Mouse (Mus musculus) bone marrow, adult 2 months (tissue): ENCODE measurements around the gene Hoxa5. TPM values are rescaled to one million over a fixed set of nuclear protein-coding genes. Genes with fewer than 3 reads are reported as not detected.

Experiments
- H3K27ac ChIP-seq: fragments of 200-500 bp; 2 replicates; pipeline ENCODE4 v1.5.1; 2012; ENCODE audit warnings: low read depth, mild to moderate bottlenecking, control low read depth, inconsistent platforms, low read length; ENCODE audit not compliant: control insufficient read depth, poor library complexity, insufficient read depth
- H3K4me1 ChIP-seq: fragments of 200-500 bp; 2 replicates; pipeline ENCODE4 v1.6.1; 2011; ENCODE audit warnings: low read length; ENCODE audit not compliant: control insufficient read depth, insufficient read depth
- H3K4me3 ChIP-seq: fragments of 200-500 bp; replicated peaks from 2 replicates; pipeline ENCODE3; 2011; ENCODE audit warnings: mild to moderate bottlenecking, low read depth, low read length, control low read depth; ENCODE audit not compliant: control insufficient read depth
- CTCF ChIP-seq: fragments of 200-500 bp; IDR thresholded peaks from 2 replicates; pipeline ENCODE4 v1.5.1; 2011; ENCODE audit warnings: low read length, control low read depth; ENCODE audit not compliant: control insufficient read depth, insufficient read depth
- POLR2A ChIP-seq: fragments of 200-500 bp; IDR thresholded peaks from 2 replicates; pipeline ENCODE4 v1.6.1; 2011; ENCODE audit warnings: low read depth, mild to moderate bottlenecking, control low read depth, low read length, borderline replicate concordance; ENCODE audit not compliant: control insufficient read depth
- WGBS: fragments of 180-500 bp; shearing (Covaris S2); methylation state at CpG from one replicate; pipeline ENCODE4 v1.1.7; 2018; 5-methylcytosine and 5-hydroxymethylcytosine counted together
- polyA plus RNA-seq: library from polyadenylated mRNA; stranded (reverse); fragments of >200 nt; gene quantifications from 2 replicates; pipeline ENCODE4 v1.2.4, GENCODE M21; 2011; ENCODE audit warnings: low replicate concordance; ENCODE audit not compliant: missing spikeins, insufficient read depth, insufficient read length

The Hoxa5 gene
- polyA plus RNA-seq, 1 experiment, result 2.4 TPM

DNA sequence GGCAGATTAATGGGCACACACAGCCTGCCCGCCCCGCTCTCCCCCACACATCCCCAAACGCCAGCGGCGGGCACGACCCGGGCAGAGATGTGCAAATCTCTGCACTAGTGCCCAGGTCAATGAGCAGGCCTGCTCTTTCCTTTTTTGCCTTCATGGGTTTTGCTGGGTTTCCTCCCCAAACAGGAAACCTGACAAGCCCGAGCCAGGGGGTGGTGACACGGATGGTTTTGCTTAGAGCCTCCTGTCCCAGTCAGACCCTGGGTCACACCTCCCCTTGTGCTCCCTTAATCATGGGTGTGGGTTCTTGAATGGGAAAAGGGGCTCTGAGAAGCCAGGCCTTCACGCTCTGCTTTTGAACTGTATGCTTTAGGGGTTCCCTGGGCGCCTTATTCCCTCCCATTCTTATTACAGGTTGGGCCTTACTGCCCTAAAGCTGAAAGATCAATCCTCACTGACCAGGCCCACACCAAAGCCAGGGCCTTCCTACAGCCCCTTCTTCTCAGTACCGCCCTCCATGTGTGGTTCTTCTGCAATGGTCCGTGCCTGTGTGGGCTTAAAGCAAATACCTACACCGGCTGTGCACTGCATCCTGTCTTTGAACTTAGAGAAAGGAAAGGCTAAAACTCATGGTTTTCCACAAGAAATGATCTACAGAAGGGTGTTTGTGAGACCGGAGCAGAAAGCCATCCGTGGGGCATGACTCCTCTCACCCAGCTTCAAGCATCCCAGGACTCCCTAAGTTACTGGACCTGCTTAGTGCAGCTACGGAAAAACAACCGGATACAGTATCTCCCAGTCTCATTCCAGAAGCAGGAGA, 4.7 kb upstream of the Hoxa5 start:
- TF ChIP-seq POLR2A (no peak), CTCF (no peak)
- no peaks in the 10 kb centered on the region; the same call in 1 of the 2 replicates for H3K4me1 ChIP-seq
- no peak overlapping the region for H3K4me3 ChIP-seq
- WGBS, result 20% methylated on average over 18 of the region's 18 CpGs
- no peak overlapping the region for H3K27ac ChIP-seq

DNA sequence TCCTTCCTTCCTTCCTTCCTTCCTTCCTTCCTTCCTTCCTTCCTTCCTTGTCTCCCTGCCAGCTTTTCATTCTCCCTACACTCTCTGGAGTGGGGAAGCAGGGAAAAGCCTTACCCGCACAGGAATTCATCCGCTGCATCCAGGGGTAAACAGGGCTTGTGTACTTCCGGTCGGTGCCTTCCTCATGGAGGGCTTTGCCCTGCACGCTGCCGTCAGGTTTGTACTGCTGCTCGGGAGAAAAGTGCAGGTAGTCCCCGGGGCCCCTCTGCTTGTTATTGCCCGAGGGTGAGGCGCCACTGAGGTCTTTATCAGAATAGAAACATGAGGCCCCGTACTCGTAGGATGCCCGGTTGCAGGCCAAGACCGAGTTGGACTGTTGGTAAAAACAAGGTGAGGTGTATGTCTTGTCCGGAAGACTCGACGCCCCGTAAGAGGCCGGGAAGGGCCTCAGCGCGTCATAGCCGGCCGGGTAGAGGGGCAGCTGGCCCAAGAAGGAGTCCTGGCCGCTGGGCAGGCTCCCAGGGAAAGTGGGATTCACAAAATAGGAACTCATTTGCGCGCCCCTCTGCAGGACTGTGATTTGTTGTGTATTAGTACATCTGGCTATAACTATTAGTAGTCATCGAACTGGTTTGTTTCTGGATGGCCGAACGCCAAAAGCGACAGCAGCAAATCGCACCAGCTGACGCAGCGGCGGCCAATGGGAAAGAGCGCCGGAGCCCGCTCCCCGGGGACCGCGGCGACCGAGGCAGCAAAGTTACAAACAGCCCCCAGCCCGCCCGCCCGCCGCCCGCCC, 3.9 kb upstream of the Hoxa5 start, which contains the start of gene Hoxa6:
Gene Hoxa6, minus strand, starts transcription at position 651 of the 796 bp plus-strand sequence.
- H3K4me3 ChIP-seq, result no peak within 1 kb of the TSS
- 22% methylated on average over 47 of the region's 47 CpGs for WGBS
- H3K27ac ChIP-seq, result no peak within 1 kb of the TSS
- H3K4me1 ChIP-seq, result no peaks in the 10 kb centered on the region; the same call in 1 of the 2 replicates
- TF ChIP-seq CTCF (no peak), POLR2A (no peak)

DNA sequence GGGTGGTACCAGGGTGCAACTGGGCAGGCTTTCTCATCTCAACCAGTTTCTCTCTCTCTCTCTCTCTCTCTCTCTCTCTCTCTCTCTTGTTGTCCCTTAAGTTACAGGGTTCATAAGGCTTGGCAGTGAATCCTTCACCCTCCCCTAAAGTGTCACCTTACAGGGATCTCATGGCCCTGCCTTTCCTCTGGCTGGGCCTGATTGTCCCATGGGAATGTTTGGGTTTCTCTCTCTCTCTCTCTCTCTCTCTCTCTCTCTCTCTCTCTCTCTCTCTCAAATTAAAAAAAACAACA, 3.2 kb upstream of the Hoxa5 start:
- Histone ChIP-seq H3K4me3 (no peak overlapping the region), H3K27ac (no peak overlapping the region), H3K4me1 (no peaks in the 10 kb centered on the region; the same call in 1 of the 2 replicates)
- no peak for TF ChIP-seq POLR2A
- no peak for TF ChIP-seq CTCF

DNA sequence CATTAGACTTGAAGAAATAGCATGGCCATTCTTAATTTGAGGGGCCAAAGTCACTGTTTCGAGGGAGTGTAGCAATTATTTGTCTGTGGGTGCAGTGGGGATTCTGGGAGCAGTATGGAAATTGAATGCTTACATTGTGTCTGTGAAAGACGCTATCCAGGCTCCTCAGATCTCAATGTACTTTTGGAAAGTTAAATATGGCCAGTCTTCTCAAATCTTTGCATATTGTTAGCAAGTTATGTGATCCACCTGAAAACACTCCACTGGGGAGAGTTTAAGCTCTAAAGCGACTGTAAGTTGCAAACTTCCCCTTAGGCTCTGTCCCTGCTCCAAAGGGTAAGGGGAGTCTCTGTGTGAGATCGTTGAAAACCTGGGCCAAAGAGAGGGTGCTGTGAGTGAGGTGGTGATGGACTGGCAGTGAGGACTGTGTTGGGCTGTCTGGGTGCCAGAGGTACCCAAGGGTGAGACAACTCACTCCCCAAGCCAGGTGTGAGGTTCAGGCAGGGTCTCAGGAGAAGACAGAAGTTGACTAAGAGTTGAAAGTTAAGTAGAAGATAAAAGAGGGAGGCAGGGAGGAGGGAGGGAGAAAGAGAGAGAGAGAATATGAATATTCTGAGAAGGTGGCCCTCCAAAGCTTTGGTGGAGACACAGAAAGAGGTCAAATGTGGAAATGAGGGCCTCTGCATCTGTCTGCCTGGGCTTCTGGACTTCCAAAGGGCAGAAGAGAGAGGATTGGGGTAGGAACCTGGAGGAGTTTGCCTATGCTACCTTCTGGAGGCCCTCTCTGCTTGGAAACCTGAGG, 2.7 kb upstream of the Hoxa5 start:
- TF ChIP-seq CTCF (no peak), POLR2A (no peak)
- H3K4me3 ChIP-seq, result no peak overlapping the region
- 71% methylated on average over 4 of the region's 4 CpGs for WGBS
- no peaks in the 10 kb centered on the region; the same call in 1 of the 2 replicates for H3K4me1 ChIP-seq
- H3K27ac ChIP-seq, result no peak overlapping the region

DNA sequence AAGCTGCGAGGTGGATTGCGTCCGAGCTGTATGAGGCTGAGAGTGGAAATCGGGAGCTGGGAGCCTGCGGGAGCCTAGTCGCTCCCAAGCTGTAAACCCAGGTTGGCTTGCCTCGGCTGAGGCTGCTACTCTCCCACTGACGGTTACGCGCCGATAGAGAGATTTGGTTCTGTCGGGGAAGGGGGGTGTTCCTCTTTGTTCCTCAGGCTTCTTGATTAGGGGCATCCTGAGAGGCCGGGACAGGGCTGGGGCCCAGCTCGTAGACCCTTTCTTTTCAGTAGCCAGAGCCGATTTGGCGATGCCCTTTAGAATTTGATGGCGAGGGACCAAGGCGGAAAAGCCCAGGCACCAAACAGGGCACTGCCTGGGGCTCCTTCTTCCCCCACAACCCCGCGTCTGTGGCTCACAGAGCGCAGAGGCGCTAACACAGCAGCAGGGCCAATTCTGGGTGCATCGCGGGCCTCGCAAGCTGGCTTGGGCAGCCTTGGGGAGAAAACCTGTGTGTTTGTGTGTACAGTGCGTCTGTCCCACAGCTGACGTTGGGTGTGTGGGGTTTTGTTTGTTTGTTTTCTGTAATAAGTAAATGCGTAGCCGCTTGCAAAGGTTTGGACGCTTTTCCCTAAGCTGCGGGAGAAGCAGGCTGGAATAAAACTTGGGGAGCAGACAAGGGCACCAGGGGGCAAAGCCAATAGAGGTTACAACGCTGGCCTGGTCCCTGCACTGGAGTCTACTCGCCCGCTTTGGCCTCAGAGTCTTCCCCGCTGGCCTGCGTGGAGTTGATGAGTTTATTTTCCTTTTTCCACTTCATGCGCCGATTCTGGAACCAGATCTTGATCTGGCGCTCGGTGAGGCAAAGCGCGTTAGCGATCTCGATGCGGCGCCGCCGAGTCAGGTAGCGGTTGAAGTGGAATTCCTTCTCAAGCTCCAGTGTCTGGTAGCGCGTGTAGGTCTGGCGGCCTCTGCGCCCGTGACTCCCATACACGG, 1.5 kb upstream of the Hoxa5 start:
- Histone ChIP-seq H3K4me3 (no peak overlapping the region), H3K4me1 (no peaks in the 10 kb centered on the region; the same call in 1 of the 2 replicates), H3K27ac (no peak overlapping the region)
- 89% methylated on average over 55 of the region's 55 CpGs for WGBS
- TF ChIP-seq CTCF (no peak), POLR2A (no peak)

DNA sequence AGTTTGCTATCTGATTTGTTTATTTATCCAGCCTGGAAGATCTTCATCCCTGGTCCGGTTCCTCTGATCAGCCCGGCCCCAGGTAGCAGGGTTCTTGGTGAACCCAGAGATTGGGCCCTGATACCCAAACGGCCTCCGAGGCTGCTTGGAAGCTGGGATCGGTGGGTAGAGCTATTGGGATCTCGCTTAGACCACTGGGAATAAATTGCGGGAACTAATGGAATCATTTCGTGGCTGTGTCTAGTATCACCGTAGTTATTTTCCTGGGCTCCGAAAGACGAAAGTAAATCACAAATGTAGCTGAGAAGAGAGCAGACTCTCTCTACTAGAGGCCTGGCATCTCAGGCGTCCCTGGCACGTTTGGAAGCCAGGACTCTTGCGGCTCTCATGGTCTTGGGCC, 834 bp upstream of the Hoxa5 start:
- TF ChIP-seq CTCF (no peak), POLR2A (no peak)
- Histone ChIP-seq H3K4me3 (no peak overlapping the region), H3K27ac (no peak overlapping the region), H3K4me1 (no peaks in the 10 kb centered on the region; the same call in 1 of the 2 replicates)
- WGBS, result 88% methylated on average over 14 of the region's 14 CpGs

DNA sequence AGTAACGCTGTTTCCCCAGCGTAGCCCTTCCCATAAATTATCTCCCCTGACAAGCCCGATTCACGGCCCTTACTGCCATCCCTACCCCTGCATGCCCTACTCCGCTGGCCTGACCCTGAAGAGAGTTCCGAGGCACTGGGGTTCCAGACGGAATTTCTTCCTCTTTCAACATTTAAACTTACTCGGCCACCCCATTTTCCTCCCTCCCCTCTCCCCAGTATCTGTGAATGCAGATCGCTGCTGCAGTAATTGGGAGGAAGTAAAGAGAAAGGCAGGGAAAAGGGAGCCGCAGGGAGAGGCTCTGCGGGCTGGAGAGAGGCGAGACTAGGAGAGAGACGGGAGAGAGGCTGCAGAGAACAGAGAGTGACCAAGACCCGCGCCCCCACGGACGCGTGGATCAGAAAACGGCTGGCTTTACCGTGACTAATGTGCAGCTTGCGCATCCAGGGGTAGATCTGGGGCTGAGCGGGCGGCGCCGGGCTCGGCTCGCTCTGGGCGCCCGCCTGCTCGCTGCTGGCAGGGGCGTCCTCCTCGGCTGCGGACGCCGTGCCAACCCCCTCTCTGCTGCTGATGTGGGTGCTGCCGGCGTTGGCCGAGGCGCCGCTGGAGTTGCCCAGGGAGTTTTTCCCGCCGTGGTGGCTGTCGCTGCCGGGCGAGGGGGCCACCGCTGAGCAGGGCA, 877 bp downstream of the Hoxa5 start:
- TF ChIP-seq CTCF (no peak), POLR2A (no peak)
- 82% methylated on average over 46 of the region's 46 CpGs for WGBS
- Histone ChIP-seq H3K4me3 (no peak overlapping the region), H3K4me1 (no peaks in the 10 kb centered on the region), H3K27ac (no peak overlapping the region)
